Mouse (Mus musculus) neural tube, embryonic 15.5 days (tissue): ENCODE data around the gene Vrk3. TPM values are rescaled to one million over a fixed set of nuclear protein-coding genes. Genes with fewer than 3 reads are reported as not detected.
"Not testable (repeated sequence)": the region's sequence is repeated elsewhere in the genome, so short reads cannot be mapped to it uniquely, and the experiment has no call there.

Experiments used
- ATAC-seq: fragments of 200-750 bp; cut with Nextera tagmentation; 2 replicates; pipeline ENCODE4 v1.8.0; 2017; ENCODE audit warnings: mild to moderate bottlenecking, moderate TSS enrichment, moderate library complexity; ENCODE audit not compliant: low FRiP score
- H3K27ac ChIP-seq: fragments of 300-500 bp; sonication (generic); replicated peaks from 2 replicates; pipeline ENCODE4 v1.5.1; 2015; ENCODE audit warnings: mild to moderate bottlenecking, inconsistent platforms
- H3K27me3 ChIP-seq: fragments of 300-500 bp; sonication (generic); replicated peaks from 2 replicates; pipeline ENCODE4 v1.6.1; 2015; ENCODE audit warnings: inconsistent platforms
- H3K36me3 ChIP-seq: fragments of 300-500 bp; sonication (generic); 2 replicates; pipeline ENCODE4 v1.6.1; 2015; ENCODE audit warnings: inconsistent platforms
- H3K4me1 ChIP-seq: fragments of 300-500 bp; sonication (generic); 2 replicates; pipeline ENCODE4 v1.6.1; 2015; ENCODE audit warnings: inconsistent platforms
- H3K4me2 ChIP-seq: fragments of 300-500 bp; sonication (generic); 2 replicates; pipeline ENCODE4 v1.6.1; 2015; ENCODE audit warnings: inconsistent platforms, mild to moderate bottlenecking, moderate library complexity
- H3K4me3 ChIP-seq: fragments of 300-500 bp; sonication (generic); replicated peaks from 2 replicates; pipeline ENCODE4 v1.5.1; 2015; ENCODE audit warnings: mild to moderate bottlenecking, inconsistent platforms
- H3K9ac ChIP-seq: fragments of 300-500 bp; sonication (generic); replicated peaks from 2 replicates; pipeline ENCODE4 v1.6.1; 2015; ENCODE audit warnings: mild to moderate bottlenecking, inconsistent platforms
- H3K9me3 ChIP-seq: fragments of 300-500 bp; sonication (generic); replicated peaks from 2 replicates; pipeline ENCODE4 v1.6.1; 2016; ENCODE audit warnings: inconsistent platforms
- WGBS: fragments of 180-500 bp; shearing (Covaris S2); methylation state at CpG from one replicate; pipeline ENCODE4 v1.1.7; 2015; ENCODE audit warnings: mixed read lengths; 5-methylcytosine and 5-hydroxymethylcytosine counted together
- polyA plus RNA-seq: library from polyadenylated mRNA; unstranded; fragments of >200 nt; fragmentation: Nextera tagmentation; extraction: Ambion mirVana; gene quantifications from 2 replicates; pipeline ENCODE4 v1.2.1, GENCODE M21; 2015

The Vrk3 gene
- 28.9 and 29.7 TPM in 2 replicates for polyA plus RNA-seq

GRCm38 (mm10) chr7:44748101-44749044 lies at the start of gene Vrk3:
Gene Vrk3, plus strand, starts transcription at chr7:44748413.
- under 1% methylated on average over 44 of the region's 44 CpGs for WGBS
- peaks cover 8% of the 10 kb centered on the region; the same call in 1 of the 2 replicates for H3K36me3 ChIP-seq
- H3K27ac ChIP-seq = peak within 1 kb of the TSS; percentile 83
- peak within 1 kb of the TSS; percentile 65 for H3K4me2 ChIP-seq
- no peaks in the 10 kb centered on the region for H3K27me3 ChIP-seq
- H3K4me1 ChIP-seq = peaks cover 35% of the 10 kb centered on the region
- H3K9ac ChIP-seq = peak within 1 kb of the TSS; percentile 57
- H3K4me3 ChIP-seq = peak within 1 kb of the TSS; percentile 61
- peak; percentile 96 for ATAC-seq
- no peaks in the 10 kb centered on the region for H3K9me3 ChIP-seq

DNA sequence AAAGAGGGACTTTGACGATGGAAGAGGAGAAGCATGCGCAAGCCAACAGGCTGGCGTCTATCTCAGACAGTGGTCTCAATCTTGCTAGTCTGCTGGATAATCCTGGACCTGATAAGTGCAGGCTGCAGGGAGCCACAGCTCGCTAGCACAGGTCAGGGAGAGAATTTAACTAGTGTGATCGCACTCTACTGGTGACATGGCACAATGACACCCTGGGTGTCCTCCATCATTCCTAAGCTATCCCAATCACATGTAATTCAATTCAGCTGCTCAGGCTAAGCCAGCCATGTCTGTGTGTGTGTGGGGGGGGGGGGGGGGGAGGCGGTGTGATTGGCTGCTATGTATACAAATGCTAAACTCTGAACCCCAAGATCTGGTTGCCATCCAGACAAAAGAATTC lies 46.3 kb upstream of the Vrk3 start:
- no peaks in the 10 kb centered on the region for H3K36me3 ChIP-seq
- H3K4me3 ChIP-seq = no peak overlapping the region
- H3K27ac ChIP-seq = no peak overlapping the region
- H3K4me2 ChIP-seq = no peak overlapping the region
- no peaks in the 10 kb centered on the region for H3K27me3 ChIP-seq
- peaks cover 7% of the 10 kb centered on the region for H3K4me1 ChIP-seq
- H3K9me3 ChIP-seq = no peaks in the 10 kb centered on the region
- peak; percentile 55; the same call in 1 of the 2 replicates for ATAC-seq
- WGBS = 10% methylated on average over 6 of the region's 6 CpGs
- no peak overlapping the region for H3K9ac ChIP-seq

GRCm38 (mm10) chr7:44702985-44703384 lies 45.2 kb upstream of the Vrk3 start:
- ATAC-seq = no peak

DNA sequence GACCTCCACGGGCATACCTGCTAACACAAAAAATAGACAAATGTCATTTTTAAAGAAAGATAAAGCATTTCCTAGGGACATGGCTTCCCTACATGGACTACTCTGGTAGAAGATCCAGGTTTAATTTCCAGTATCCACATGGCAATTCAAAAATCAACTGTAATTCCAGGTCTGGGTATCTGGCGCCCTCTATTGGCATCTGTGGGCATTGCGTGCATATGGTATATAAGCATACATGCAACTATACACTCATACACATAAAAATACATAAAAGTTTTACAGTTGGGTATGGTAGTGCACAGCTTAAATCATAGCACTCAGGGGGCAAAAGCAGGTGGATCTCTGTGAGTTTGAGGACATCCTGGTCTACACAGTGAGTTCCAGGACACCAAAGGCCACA lies 43.9 kb upstream of the Vrk3 start:
- Histone ChIP-seq H3K27ac (no peak overlapping the region), H3K4me3 (no peak overlapping the region), H3K9me3 (no peaks in the 10 kb centered on the region), H3K9ac (no peak overlapping the region), H3K4me1 (no peaks in the 10 kb centered on the region), H3K27me3 (no peaks in the 10 kb centered on the region), H3K4me2 (no peak overlapping the region), H3K36me3 (no peaks in the 10 kb centered on the region)
- ATAC-seq = no peak
- 65% methylated on average over 3 of the region's 3 CpGs for WGBS

More at GRCm38 (mm10) chr7:44702985-44703384, 45.2 kb upstream of the Vrk3 start:
- Histone ChIP-seq H3K27me3 (no peaks in the 10 kb centered on the region), H3K4me1 (no peaks in the 10 kb centered on the region), H3K27ac (no peak overlapping the region), H3K4me2 (no peak overlapping the region), H3K4me3 (no peak overlapping the region), H3K9me3 (no peaks in the 10 kb centered on the region), H3K36me3 (no peaks in the 10 kb centered on the region), H3K9ac (no peak overlapping the region)
- 80% methylated on average over 8 of the region's 8 CpGs for WGBS

DNA sequence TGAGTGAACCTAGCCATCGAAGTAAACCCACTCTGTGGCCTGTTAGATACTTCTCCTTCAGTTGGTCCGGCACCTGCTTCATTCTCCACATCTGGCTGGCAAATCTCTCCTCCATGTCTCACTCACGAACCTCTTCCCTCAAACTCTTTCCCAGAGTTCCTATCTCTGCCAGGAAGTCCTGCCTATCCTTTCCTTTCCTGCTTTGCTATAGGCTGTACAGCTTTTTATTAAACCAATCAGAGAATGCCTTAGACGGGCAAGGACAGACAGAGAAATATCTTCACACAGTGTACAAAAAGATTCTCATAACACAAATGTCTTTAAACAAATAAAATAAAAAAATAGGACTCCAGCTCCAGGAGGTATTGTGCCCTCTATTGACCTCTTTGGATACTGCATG lies 43.1 kb upstream of the Vrk3 start:
- Histone ChIP-seq H3K9ac (no peak overlapping the region), H3K4me2 (no peak overlapping the region), H3K27ac (no peak overlapping the region), H3K27me3 (no peaks in the 10 kb centered on the region), H3K36me3 (no peaks in the 10 kb centered on the region), H3K4me1 (no peaks in the 10 kb centered on the region), H3K4me3 (no peak overlapping the region), H3K9me3 (no peaks in the 10 kb centered on the region)
- ATAC-seq = no peak
- WGBS = 91% methylated on average over 4 of the region's 4 CpGs

GRCm38 (mm10) chr7:44706322-44706721 lies 41.9 kb upstream of the Vrk3 start:
- no peaks in the 10 kb centered on the region for H3K27me3 ChIP-seq
- H3K27ac ChIP-seq = no peak overlapping the region
- no peak for ATAC-seq
- no peaks in the 10 kb centered on the region for H3K4me1 ChIP-seq
- H3K9ac ChIP-seq = no peak overlapping the region
- H3K4me3 ChIP-seq = no peak overlapping the region
- H3K9me3 ChIP-seq = no peaks in the 10 kb centered on the region
- H3K36me3 ChIP-seq = no peaks in the 10 kb centered on the region
- no peak overlapping the region for H3K4me2 ChIP-seq

- no peak for ATAC-seq
- H3K9me3 ChIP-seq = no peaks in the 10 kb centered on the region
- 96% methylated on average over 5 of the region's 5 CpGs for WGBS
- no peaks in the 10 kb centered on the region for H3K4me1 ChIP-seq
- no peak overlapping the region for H3K4me3 ChIP-seq
- H3K27me3 ChIP-seq = no peaks in the 10 kb centered on the region
- no peak overlapping the region for H3K27ac ChIP-seq
- no peak overlapping the region for H3K4me2 ChIP-seq
- no peaks in the 10 kb centered on the region for H3K36me3 ChIP-seq
- no peak overlapping the region for H3K9ac ChIP-seq
These were observed 41.0 kb upstream of the Vrk3 start for GRCm38 (mm10) chr7:44707169-44707675.

- H3K4me3 ChIP-seq, H3K4me2 ChIP-seq, H3K4me1 ChIP-seq, ATAC-seq, H3K9me3 ChIP-seq, H3K27me3 ChIP-seq, H3K36me3 ChIP-seq, H3K9ac ChIP-seq, H3K27ac ChIP-seq: not testable (repeated sequence)
- WGBS = 80% methylated on average over 6 of the region's 6 CpGs
These were observed 40.1 kb upstream of the Vrk3 start for GRCm38 (mm10) chr7:44708093-44708492.

DNA sequence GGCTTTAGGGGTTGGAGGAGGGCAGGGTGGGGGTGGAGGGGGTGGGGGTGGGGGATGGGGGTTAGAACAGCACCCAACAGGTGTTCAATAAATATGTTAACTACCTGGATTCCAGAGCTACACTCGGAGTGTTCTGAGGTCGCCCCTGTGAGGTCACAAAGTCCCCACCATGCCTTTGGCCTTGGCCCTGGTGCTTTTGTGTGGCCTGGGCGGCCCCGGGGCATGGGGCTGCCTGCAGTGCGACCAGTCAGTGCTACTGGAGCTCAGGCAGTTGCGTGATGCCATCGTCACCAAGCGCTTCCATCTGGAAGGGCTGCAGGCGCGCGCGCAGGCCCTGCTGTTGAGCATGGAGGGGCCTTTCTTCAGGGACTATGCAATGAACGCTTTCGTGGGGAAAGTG lies 39.6 kb upstream of the Vrk3 start, which contains the start of gene Izumo2:
Izumo2 (plus strand) TSS at position 169 of the 400 bp plus-strand sequence.
- no peak within 1 kb of the TSS for H3K9ac ChIP-seq
- H3K27me3 ChIP-seq = no peaks in the 10 kb centered on the region
- 73% methylated on average over 14 of the region's 14 CpGs for WGBS
- no peak within 1 kb of the TSS for H3K4me3 ChIP-seq
- ATAC-seq = no peak
- no peaks in the 10 kb centered on the region for H3K36me3 ChIP-seq
- no peaks in the 10 kb centered on the region for H3K9me3 ChIP-seq
- H3K4me1 ChIP-seq = no peaks in the 10 kb centered on the region
- H3K4me2 ChIP-seq = no peak within 1 kb of the TSS
- H3K27ac ChIP-seq = no peak within 1 kb of the TSS

GRCm38 (mm10) chr7:44709881-44710280 lies 38.3 kb upstream of the Vrk3 start:
- Histone ChIP-seq H3K4me1 (no peaks in the 10 kb centered on the region), H3K4me3 (no peak overlapping the region), H3K27me3 (no peaks in the 10 kb centered on the region), H3K9ac (no peak overlapping the region), H3K9me3 (no peaks in the 10 kb centered on the region), H3K36me3 (no peaks in the 10 kb centered on the region), H3K4me2 (no peak overlapping the region), H3K27ac (no peak overlapping the region)
- WGBS = 92% methylated on average over 5 of the region's 5 CpGs
- ATAC-seq = no peak

- WGBS = 83% methylated on average over 5 of the region's 5 CpGs
- no peak for ATAC-seq
- no peaks in the 10 kb centered on the region for H3K4me1 ChIP-seq
- H3K27ac ChIP-seq = no peak overlapping the region
- no peaks in the 10 kb centered on the region for H3K36me3 ChIP-seq
- H3K4me3 ChIP-seq = no peak overlapping the region
- no peak overlapping the region for H3K9ac ChIP-seq
- no peak overlapping the region for H3K4me2 ChIP-seq
- H3K27me3 ChIP-seq = no peaks in the 10 kb centered on the region
- no peaks in the 10 kb centered on the region for H3K9me3 ChIP-seq
These were observed 26.2 kb upstream of the Vrk3 start for GRCm38 (mm10) chr7:44722058-44722457.

DNA sequence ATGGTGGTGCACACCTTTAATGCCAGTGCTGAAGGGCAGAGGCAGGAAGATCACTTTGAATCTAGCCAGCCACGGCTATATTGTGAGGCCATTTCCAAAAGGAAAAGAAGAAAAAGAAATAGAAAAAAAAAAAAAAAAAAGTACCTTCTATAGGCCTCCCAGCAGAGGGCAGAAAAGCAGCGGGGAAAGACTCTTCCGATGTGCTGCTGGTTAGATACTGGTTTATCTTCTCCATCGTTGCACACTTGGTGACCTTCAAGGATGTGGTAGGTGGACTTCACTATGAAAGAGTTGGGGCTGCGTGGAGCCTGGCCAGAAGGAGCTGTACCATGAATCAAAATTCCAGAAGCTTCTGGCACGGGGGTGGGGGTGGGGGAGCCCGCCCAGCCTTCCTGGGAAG lies 23.9 kb upstream of the Vrk3 start:
- no peak overlapping the region for H3K9ac ChIP-seq
- no peaks in the 10 kb centered on the region for H3K36me3 ChIP-seq
- ATAC-seq = no peak
- 35% methylated on average over 7 of the region's 7 CpGs for WGBS
- no peaks in the 10 kb centered on the region for H3K9me3 ChIP-seq
- no peak overlapping the region for H3K27ac ChIP-seq
- H3K4me3 ChIP-seq = no peak overlapping the region
- H3K27me3 ChIP-seq = no peaks in the 10 kb centered on the region
- no peak overlapping the region for H3K4me2 ChIP-seq
- no peaks in the 10 kb centered on the region for H3K4me1 ChIP-seq
